Mouse (Mus musculus): ENCODE measurements around the gene Cwf19l1. TPM values are rescaled to one million over a fixed set of nuclear protein-coding genes. Genes with fewer than 3 reads are reported as not detected.

Gene Cwf19l1
- polyA plus RNA-seq, 1 experiment from 2014 or later, result 23.7 TPM

GRCm38 (mm10) chr19:44069121-44069913 is 66.4 kb downstream of the Cwf19l1 start, which contains the start of gene Erlin1:
TSS of gene Erlin1 (minus strand) at chr19:44069785.
- no peak for TF ChIP-seq CTCF (IDR thresholded peaks at IDR 0.05; ENCODE audit: low read depth)
- Histone ChIP-seq H3K4me3 (replicated peaks; ENCODE audit: low read depth, low read length) (peak within 1 kb of the TSS; percentile 80), H3K36me3 (ENCODE audit: insufficient read depth, low read length) (no peaks in the 10 kb centered on the region), H3K4me2 (ENCODE audit: low read length) (peak within 1 kb of the TSS; percentile 90), H3K9me3 (replicated peaks; ENCODE audit: low read length) (no peaks in the 10 kb centered on the region), H3K4me1 (replicated peaks; ENCODE audit: insufficient read depth, low read length) (no peaks in the 10 kb centered on the region; the same call in 1 of the 2 replicates), H3K27ac (peak within 1 kb of the TSS; percentile 38; the same call in 1 of the 2 replicates), H3K27me3 (ENCODE audit: insufficient read depth, low read length) (no peaks in the 10 kb centered on the region), H3K9ac (ENCODE audit: low read depth, low read length) (peak within 1 kb of the TSS; percentile 70)
- peak; percentile 84 for ATAC-seq (replicated peaks; ENCODE audit: low FRiP score, low read depth)
- WGBS, result under 1% methylated on average over 75 of the region's 75 CpGs
- peak; percentile 93 for DNase-seq (ENCODE audit: low spot score)

- DNase-seq (ENCODE audit: low spot score) (no peak), ATAC-seq (replicated peaks; ENCODE audit: low FRiP score, low read depth) (no peak)
- H3K36me3 ChIP-seq (ENCODE audit: insufficient read depth, low read length), result no peaks in the 10 kb centered on the region
- no peaks in the 10 kb centered on the region for H3K9me3 ChIP-seq (replicated peaks; ENCODE audit: low read length)
- 60% methylated on average over 4 of the region's 4 CpGs for WGBS
- no peak for TF ChIP-seq CTCF (IDR thresholded peaks at IDR 0.05; ENCODE audit: low read depth)
- H3K27ac ChIP-seq, result no peak overlapping the region
- 0 out of 2 replicates have a peak overlapping the region, but pooled peaks have one; percentile 70 for H3K9ac ChIP-seq (ENCODE audit: low read depth, low read length)
- H3K4me1 ChIP-seq (replicated peaks; ENCODE audit: insufficient read depth, low read length), result no peaks in the 10 kb centered on the region; the same call in 1 of the 2 replicates
- no peaks in the 10 kb centered on the region for H3K27me3 ChIP-seq (ENCODE audit: insufficient read depth, low read length)
- H3K4me3 ChIP-seq (replicated peaks; ENCODE audit: low read depth, low read length), result peak overlapping the region; percentile 80
- peak overlapping the region; percentile 90 for H3K4me2 ChIP-seq (ENCODE audit: low read length)
These were observed 67.4 kb downstream of the Cwf19l1 start for GRCm38 (mm10) chr19:44068232-44068631.

GRCm38 (mm10) chr19:44067323-44068049 is 68.2 kb downstream of the Cwf19l1 start:
- no peaks in the 10 kb centered on the region for H3K27me3 ChIP-seq (ENCODE audit: insufficient read depth, low read length)
- no peaks in the 10 kb centered on the region; the same call in 1 of the 2 replicates for H3K4me1 ChIP-seq (replicated peaks; ENCODE audit: insufficient read depth, low read length)
- no peak overlapping the region for H3K27ac ChIP-seq
- ATAC-seq (replicated peaks; ENCODE audit: low FRiP score, low read depth) (no peak), DNase-seq (ENCODE audit: low spot score) (peak; percentile 21)
- H3K9ac ChIP-seq (ENCODE audit: low read depth, low read length), result no peak overlapping the region
- 45% methylated on average over 9 of the region's 9 CpGs for WGBS
- H3K9me3 ChIP-seq (replicated peaks; ENCODE audit: low read length), result no peaks in the 10 kb centered on the region
- H3K36me3 ChIP-seq (ENCODE audit: insufficient read depth, low read length), result peaks cover 2% of the 10 kb centered on the region; the same call in 1 of the 2 replicates
- H3K4me2 ChIP-seq (ENCODE audit: low read length), result peak overlapping the region; percentile 90
- H3K4me3 ChIP-seq (replicated peaks; ENCODE audit: low read depth, low read length), result no peak overlapping the region
- TF ChIP-seq CTCF (IDR thresholded peaks at IDR 0.05; ENCODE audit: low read depth), result no peak

- no peak overlapping the region for H3K4me2 ChIP-seq (ENCODE audit: low read length)
- peaks cover 13% of the 10 kb centered on the region; the same call in 1 of the 2 replicates for H3K36me3 ChIP-seq (ENCODE audit: insufficient read depth, low read length)
- no peaks in the 10 kb centered on the region for H3K9me3 ChIP-seq (replicated peaks; ENCODE audit: low read length)
- no peaks in the 10 kb centered on the region; the same call in 1 of the 2 replicates for H3K4me1 ChIP-seq (replicated peaks; ENCODE audit: insufficient read depth, low read length)
- H3K4me3 ChIP-seq (replicated peaks; ENCODE audit: low read depth, low read length), result no peak overlapping the region
- H3K27ac ChIP-seq, result 0 out of 2 replicates have a peak overlapping the region, but pooled peaks have one; percentile 8
- no peak for ATAC-seq (replicated peaks; ENCODE audit: low FRiP score, low read depth)
- TF ChIP-seq CTCF (IDR thresholded peaks at IDR 0.05; ENCODE audit: low read depth), result no peak
- no peak for DNase-seq (ENCODE audit: low spot score)
- WGBS, result 95% methylated on average over 2 of the region's 2 CpGs
- H3K9ac ChIP-seq (ENCODE audit: low read depth, low read length), result no peak overlapping the region
- no peaks in the 10 kb centered on the region for H3K27me3 ChIP-seq (ENCODE audit: insufficient read depth, low read length)
These were observed 70.9 kb downstream of the Cwf19l1 start for GRCm38 (mm10) chr19:44064734-44065133.

- WGBS, result 71% methylated on average over 7 of the region's 7 CpGs
- H3K4me1 ChIP-seq (replicated peaks; ENCODE audit: insufficient read depth, low read length), result no peaks in the 10 kb centered on the region; the same call in 1 of the 2 replicates
- ATAC-seq (replicated peaks; ENCODE audit: low FRiP score, low read depth), result no peak; the same call in 1 of the 2 replicates
- peaks cover 18% of the 10 kb centered on the region for H3K36me3 ChIP-seq (ENCODE audit: insufficient read depth, low read length)
- H3K4me3 ChIP-seq (replicated peaks; ENCODE audit: low read depth, low read length), result no peak overlapping the region
- H3K4me2 ChIP-seq (ENCODE audit: low read length), result no peak overlapping the region
- no peak overlapping the region for H3K9ac ChIP-seq (ENCODE audit: low read depth, low read length)
- H3K27me3 ChIP-seq (ENCODE audit: insufficient read depth, low read length), result no peaks in the 10 kb centered on the region
- TF ChIP-seq CTCF (IDR thresholded peaks at IDR 0.05; ENCODE audit: low read depth), result no peak
- DNase-seq (ENCODE audit: low spot score), result peak; percentile 9
- no peaks in the 10 kb centered on the region for H3K9me3 ChIP-seq (replicated peaks; ENCODE audit: low read length)
- no peak overlapping the region for H3K27ac ChIP-seq
These were observed 71.9 kb downstream of the Cwf19l1 start for GRCm38 (mm10) chr19:44063773-44064172.

- Histone ChIP-seq H3K36me3 (ENCODE audit: insufficient read depth, low read length) (peaks cover 18% of the 10 kb centered on the region), H3K9ac (ENCODE audit: low read depth, low read length) (no peak overlapping the region), H3K4me2 (ENCODE audit: low read length) (no peak overlapping the region), H3K4me3 (replicated peaks; ENCODE audit: low read depth, low read length) (no peak overlapping the region), H3K9me3 (replicated peaks; ENCODE audit: low read length) (no peaks in the 10 kb centered on the region), H3K27me3 (ENCODE audit: insufficient read depth, low read length) (no peaks in the 10 kb centered on the region), H3K4me1 (replicated peaks; ENCODE audit: insufficient read depth, low read length) (no peaks in the 10 kb centered on the region), H3K27ac (no peak overlapping the region)
- DNase-seq (ENCODE audit: low spot score) (no peak), ATAC-seq (replicated peaks; ENCODE audit: low FRiP score, low read depth) (no peak)
- WGBS, result 86% methylated on average over 3 of the region's 3 CpGs
- TF ChIP-seq CTCF (IDR thresholded peaks at IDR 0.05; ENCODE audit: low read depth), result no peak
These were observed 75.5 kb downstream of the Cwf19l1 start for GRCm38 (mm10) chr19:44060226-44060625.

Other genes with a start within 250 kb of the Cwf19l1 start
- gene Dnmbp, start 195.7 kb downstream of the Cwf19l1 start, polyA plus RNA-seq (2015; fragmentation: Nextera tagmentation; extraction: Ambion mirVana), result 19.2 and 20.7 TPM in 2 replicates
- 82.1 and 94.2 TPM in 2 replicates for gene Cpn1, start 149.3 kb downstream of the Cwf19l1 start, polyA plus RNA-seq (2015; fragmentation: Nextera tagmentation; extraction: Ambion mirVana)
- gene Cyp2c23, start 106.7 kb downstream of the Cwf19l1 start, polyA plus RNA-seq (2015; fragmentation: Nextera tagmentation; extraction: Ambion mirVana), result 1.1 and 1.7 TPM in 2 replicates
- 44.4 and 47.5 TPM in 2 replicates for gene Erlin1, start 66.1 kb downstream of the Cwf19l1 start, polyA plus RNA-seq (2015; fragmentation: Nextera tagmentation; extraction: Ambion mirVana)
- gene Chuk, start 28.4 kb downstream of the Cwf19l1 start, polyA plus RNA-seq (2015; fragmentation: Nextera tagmentation; extraction: Ambion mirVana), result 43.3 and 47.5 TPM in 2 replicates
- 89.6 and 93.1 TPM in 2 replicates for gene Bloc1s2, start 10.6 kb upstream of the Cwf19l1 start, polyA plus RNA-seq (2015; fragmentation: Nextera tagmentation; extraction: Ambion mirVana)
- 0.08 TPM in 1 of 2 replicates, not detected in the other for gene Pkd2l1, start 56.6 kb upstream of the Cwf19l1 start, polyA plus RNA-seq (2015; fragmentation: Nextera tagmentation; extraction: Ambion mirVana)
- gene Scd3, start 67.4 kb upstream of the Cwf19l1 start, polyA plus RNA-seq (2015; fragmentation: Nextera tagmentation; extraction: Ambion mirVana), result 0.28 and 0.66 TPM in 2 replicates
- 78.4 and 81.1 TPM in 2 replicates for gene Scd2, start 157.8 kb upstream of the Cwf19l1 start, polyA plus RNA-seq (2015; fragmentation: Nextera tagmentation; extraction: Ambion mirVana)
- 0.12 and 0.18 TPM in 2 replicates for gene Scd4, start 197.2 kb upstream of the Cwf19l1 start, polyA plus RNA-seq (2015; fragmentation: Nextera tagmentation; extraction: Ambion mirVana)

Measured in kidney, postnatal 0 days (tissue).